Mouse (Mus musculus) heart, postnatal 36 days (tissue): ENCODE data around the gene Pomgnt1. TPM values are rescaled to one million over a fixed set of nuclear protein-coding genes. Genes with fewer than 3 reads are reported as not detected.

Experiments used
- total RNA-seq, 2 experiments: library from RNA; stranded (reverse); gene quantifications; 2 replicates each; pipeline ENCODE4 v1.2.3; 2021

The Pomgnt1 gene
- total RNA-seq, 2 experiments from 2014 or later, result 63.5 to 66.3 TPM

Other genes with a start within 250 kb of the Pomgnt1 start
- not detected for gene Kncn, start 239.4 kb upstream of the Pomgnt1 start, total RNA-seq
- not detected for gene 6430628N08Rik, start 233.2 kb upstream of the Pomgnt1 start, total RNA-seq
- not detected for gene Dmbx1, start 183.9 kb upstream of the Pomgnt1 start, total RNA-seq
- gene Faah, start 105.9 kb upstream of the Pomgnt1 start, total RNA-seq, result under 1 TPM; 0.24 to 0.69 TPM
- 10 to 100 TPM; 26.9 to 30.8 TPM for gene Nsun4, start 70.0 kb upstream of the Pomgnt1 start, total RNA-seq
- 1,000 to 10,000 TPM; 1,926 to 1,984 TPM for gene Uqcrh, start 48.8 kb upstream of the Pomgnt1 start, total RNA-seq
- 10 to 100 TPM; 24.0 to 26.3 TPM for gene Lrrc41, start 48.6 kb upstream of the Pomgnt1 start, total RNA-seq
- gene Rad54l, start 150 bp upstream of the Pomgnt1 start, total RNA-seq, result under 1 TPM; 0.22 TPM
- gene Lurap1, start 27.5 kb downstream of the Pomgnt1 start, total RNA-seq, result 1 to 10 TPM; 4.6 to 5.1 TPM
- gene Tspan1, start 43.8 kb downstream of the Pomgnt1 start, total RNA-seq, result not detected
- gene 1700042G07Rik, start 49.5 kb downstream of the Pomgnt1 start, total RNA-seq, result not detected
- gene Gm49337, start 49.5 kb downstream of the Pomgnt1 start, total RNA-seq, result not detected
- 10 to 100 TPM in 1 of 2 experiments, 1 to 10 TPM in 1; 9.8 to 10.6 TPM for gene Pik3r3, start 97.8 kb downstream of the Pomgnt1 start, total RNA-seq